Mouse (Mus musculus) adrenal gland, adult 8-10 months (tissue): ENCODE data around the gene Cx3cl1. TPM values are rescaled to one million over a fixed set of nuclear protein-coding genes. Genes with fewer than 3 reads are reported as not detected.

Experiments
- DNase-seq: peaks from one replicate; pipeline ENCODE4 v3.0.0; 2022
- total RNA-seq, 4 experiments: library from RNA; stranded (reverse); gene quantifications; 2 replicates each; pipeline ENCODE4 v1.2.4; 2022

Gene Cx3cl1
- total RNA-seq, 4 experiments from 2014 or later, result 27.2 to 62.7 (median 45.0) TPM

DNA sequence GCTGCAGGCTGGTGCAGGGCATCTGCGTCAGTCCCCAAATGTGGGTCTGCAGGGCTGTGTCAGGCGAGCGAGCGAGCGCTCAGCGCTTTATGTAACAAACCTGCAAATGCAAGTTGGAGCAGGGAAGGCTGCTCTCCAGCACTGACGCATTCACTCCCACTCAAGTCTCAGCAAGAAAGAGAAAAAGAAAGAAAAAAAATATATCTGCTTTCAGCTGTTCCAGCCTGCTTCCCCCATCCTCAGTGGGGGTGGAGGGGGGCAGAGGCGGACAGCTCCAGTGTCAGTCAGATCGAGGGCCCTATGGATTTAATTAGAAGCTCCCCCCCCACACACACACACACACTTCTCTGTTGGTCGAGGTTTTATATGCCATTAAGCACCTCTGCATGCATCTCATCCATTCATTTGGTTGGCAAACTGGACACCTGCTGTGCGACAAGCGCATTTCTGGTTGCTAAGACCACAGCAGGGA lies 1.9 kb downstream of the Cx3cl1 start:
- no peak for DNase-seq

DNA sequence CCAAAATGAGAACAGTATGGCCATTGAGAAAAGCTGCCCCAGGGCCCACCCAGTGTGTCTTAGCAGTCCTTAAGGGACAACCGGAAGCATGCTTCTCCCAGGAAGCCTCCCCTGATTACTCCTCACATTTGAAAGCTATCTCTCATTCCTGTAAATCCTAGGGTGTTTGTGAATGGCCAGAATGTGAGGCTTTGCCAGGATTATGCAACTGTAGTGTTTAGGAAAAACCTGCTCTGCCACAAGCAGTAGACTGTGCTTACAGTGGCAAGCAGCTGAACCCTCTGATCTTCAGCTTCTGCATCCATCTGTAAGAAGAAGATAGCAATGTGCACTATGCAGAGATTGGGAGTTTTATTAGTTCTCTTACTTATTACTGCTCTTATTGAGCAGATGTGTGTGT lies 2.8 kb downstream of the Cx3cl1 start:
- DNase-seq, result no peak

DNA sequence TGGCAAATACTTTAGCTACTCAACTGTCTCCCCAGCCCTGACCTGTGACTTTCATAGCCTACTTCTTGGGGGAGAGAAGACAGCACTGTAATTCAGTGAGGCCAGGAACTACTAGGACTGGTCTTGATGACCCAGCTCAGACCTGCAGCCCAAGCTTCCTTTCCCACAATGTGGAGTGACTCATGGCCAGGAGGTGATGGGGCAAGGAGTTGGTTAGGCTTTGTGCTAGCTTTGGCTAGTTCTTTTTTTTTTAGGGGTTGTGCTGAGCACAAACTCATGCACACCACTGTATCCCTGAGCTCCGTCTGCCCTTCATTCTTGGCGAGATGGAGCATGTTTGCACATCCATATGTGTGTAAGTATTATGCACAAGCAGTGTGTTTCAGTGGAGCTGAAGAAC lies 4.5 kb downstream of the Cx3cl1 start:
- no peak for DNase-seq

DNA sequence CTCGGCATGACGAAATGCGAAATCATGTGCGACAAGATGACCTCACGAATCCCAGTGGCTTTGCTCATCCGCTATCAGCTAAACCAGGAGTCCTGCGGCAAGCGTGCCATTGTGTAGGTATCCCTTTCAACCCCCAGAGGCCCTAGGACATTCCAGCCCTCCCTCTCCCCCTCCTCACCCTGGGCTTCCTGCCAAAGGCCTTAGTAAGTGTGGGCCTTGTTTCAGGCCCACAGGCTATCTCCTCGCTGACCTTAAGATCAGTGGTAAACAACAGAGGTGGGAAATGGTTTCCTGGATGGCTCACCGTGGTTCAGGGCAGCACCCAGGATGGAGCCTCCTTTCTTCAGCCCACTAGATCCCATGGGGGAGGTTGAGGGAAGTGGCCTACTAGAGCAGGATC lies 6.2 kb downstream of the Cx3cl1 start:
- DNase-seq, result no peak

DNA sequence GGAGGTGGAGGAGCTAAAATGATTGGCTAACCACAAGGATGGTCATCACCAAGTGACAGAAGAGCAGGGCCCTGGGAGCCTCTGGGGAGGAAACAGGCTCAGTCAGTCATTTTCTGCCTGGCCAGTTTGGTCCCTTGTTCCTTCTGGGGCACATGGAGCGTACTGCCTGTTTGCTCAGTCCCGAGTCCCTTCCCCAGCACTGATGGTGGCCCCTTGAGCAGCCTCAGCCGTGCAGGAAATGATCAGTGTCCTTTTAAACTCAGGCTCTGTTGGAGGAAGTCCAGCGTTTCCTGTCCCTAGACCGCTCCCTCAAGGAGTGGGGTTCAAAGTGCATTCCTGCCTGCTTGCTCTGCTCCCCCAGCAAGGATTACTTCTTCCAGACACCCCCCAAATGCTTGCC lies 6.7 kb downstream of the Cx3cl1 start:
- no peak for DNase-seq

DNA sequence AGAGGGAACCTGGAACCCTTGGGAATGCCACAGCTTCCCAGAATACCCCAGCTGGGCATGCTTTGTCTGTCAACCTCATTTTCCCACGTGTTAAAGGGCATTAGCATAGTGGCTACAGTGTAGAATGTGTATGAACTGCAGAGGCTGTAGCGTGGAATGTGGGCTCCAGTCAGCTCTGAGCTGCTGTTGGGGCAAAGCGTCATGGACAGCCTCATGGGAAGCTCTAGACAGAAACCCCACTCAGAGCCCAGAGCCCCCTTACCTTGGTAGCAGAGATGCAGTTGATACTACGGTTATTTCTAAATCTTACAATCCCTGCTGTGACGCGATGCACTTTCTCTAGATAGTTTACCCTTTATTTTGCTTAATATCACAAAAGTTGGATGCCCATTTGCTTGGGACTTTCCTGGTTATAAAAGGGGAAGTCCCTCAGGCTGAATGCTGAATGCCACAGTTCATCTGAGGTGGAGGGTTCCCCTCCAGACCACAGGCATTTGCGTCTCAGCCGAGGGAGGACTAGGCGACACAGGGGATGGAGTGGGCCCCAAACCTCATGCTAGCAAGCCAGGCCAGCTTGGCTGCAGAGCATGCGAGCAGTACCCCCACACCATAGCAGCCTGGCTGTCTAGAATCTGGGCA lies 7.2 kb downstream of the Cx3cl1 start:
- DNase-seq, result no peak

DNA sequence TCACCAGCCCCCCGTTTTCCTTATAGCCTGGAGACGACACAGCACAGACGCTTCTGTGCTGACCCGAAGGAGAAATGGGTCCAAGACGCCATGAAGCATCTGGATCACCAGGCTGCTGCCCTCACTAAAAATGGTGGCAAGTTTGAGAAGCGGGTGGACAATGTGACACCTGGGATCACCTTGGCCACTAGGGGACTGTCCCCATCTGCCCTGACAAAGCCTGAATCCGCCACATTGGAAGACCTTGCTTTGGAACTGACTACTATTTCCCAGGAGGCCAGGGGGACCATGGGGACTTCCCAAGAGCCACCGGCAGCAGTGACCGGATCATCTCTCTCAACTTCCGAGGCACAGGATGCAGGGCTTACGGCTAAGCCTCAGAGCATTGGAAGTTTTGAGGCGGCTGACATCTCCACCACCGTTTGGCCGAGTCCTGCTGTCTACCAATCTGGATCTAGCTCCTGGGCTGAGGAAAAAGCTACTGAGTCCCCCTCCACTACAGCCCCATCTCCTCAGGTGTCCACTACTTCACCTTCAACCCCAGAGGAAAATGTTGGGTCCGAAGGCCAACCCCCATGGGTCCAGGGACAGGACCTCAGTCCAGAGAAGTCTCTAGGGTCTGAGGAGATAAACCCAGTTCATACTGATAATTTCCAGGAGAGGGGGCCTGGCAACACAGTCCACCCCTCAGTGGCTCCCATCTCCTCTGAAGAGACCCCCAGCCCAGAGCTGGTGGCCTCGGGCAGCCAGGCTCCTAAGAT lies 7.9 kb downstream of the Cx3cl1 start:
- DNase-seq, result no peak

DNA sequence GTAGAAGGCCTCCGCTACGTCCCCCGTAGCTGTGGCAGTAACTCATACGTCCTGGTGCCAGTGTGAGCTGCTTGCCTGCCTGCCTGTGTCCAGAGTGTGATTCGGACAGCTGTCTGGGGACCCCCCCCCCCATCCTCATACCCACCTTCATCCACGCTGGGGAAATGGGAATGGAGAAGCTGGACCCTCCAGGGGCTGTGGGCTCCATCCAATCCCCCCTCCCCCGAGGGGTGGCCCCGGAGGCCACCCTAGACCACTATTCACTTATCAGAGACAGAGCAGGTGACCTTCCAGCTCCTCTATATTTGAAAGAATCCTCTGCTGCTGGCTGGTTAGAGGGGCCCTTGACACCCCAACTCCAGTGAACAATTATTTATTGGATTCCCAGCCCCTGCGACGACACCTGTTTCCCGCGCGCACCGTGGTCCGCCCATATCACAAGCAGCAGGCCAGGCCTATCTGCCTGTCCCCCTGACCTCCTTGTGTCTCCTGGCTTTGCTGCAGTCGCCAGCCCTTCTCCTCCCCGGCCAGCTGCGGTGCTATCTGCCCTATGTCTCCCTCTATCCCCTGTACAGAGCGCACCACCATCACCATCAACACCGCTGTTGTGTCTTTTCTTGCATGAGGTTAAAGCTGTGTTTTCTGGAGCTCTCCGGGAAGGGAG lies 8.8 kb downstream of the Cx3cl1 start:
- no peak for DNase-seq

DNA sequence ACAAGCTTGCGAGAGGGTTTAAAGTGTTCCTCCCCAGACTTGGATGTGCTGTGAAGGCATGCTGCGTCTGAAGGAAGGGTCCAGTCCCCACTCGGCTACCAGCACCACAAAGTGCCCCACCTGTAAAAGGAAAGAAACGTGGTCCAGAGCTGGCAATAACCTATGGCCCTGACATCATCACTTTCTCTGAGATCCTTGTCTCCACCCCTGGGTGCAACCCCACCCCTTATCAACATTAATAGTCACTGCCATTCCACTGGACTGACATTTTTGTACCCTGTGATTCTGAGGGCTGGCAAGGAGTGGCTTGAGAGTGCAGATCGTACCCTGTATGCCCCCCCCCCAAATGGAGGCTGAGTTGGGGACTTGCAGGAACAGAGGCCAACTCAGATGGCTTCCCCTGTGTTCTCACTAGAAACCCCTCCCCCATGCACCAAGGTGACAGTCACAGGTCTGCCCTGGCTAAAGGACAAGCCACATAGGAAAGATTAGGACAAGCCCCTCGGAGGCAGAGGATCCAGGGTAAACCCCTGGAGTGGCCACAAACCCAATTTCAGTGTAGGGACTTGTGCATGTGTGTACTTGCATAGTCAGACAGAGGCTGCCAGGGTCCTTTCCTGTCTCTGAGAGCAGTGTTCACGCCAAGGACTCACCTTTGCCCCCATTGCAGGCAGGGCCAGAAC lies 9.5 kb downstream of the Cx3cl1 start:
- no peak for DNase-seq

DNA sequence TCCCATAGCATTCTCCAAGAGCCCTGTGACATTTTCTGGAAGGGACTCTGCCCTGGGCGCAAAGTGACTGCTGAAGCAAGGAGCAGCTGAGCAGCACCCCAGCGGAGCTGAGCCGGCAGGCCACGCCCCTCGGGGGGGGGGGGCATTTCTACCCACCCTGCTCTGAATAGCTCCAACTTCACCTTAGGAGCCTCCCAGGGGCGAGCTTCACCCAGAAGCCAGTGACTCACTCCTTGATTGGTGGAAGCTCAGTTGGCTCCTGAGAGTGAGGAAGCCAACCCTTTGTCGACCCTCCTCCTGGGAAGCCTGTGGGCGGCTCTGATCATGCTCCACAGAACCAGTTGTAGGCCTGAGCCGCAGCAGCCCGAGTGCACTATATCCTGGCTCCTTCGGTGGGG lies 10.0 kb downstream of the Cx3cl1 start:
- no peak for DNase-seq

DNA sequence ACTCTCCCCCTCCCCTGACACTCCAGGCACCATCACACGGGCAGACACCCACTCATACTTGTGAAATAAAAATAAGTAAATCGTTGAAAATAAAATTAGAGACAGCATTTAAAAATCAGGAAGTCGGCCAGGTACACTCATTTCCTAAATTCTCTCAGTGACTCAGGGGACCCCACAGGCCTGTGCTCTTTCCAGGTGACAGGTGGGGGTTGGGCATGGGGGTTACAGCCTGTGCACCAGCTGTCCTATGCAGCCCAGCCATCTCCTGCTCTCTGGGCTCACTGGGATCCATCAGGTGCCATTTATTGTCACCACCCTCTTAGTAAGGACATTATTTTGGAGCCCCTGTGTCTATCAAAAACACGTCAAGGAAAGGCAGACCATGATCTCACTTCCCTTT lies 12.1 kb downstream of the Cx3cl1 start:
- DNase-seq, result no peak

DNA sequence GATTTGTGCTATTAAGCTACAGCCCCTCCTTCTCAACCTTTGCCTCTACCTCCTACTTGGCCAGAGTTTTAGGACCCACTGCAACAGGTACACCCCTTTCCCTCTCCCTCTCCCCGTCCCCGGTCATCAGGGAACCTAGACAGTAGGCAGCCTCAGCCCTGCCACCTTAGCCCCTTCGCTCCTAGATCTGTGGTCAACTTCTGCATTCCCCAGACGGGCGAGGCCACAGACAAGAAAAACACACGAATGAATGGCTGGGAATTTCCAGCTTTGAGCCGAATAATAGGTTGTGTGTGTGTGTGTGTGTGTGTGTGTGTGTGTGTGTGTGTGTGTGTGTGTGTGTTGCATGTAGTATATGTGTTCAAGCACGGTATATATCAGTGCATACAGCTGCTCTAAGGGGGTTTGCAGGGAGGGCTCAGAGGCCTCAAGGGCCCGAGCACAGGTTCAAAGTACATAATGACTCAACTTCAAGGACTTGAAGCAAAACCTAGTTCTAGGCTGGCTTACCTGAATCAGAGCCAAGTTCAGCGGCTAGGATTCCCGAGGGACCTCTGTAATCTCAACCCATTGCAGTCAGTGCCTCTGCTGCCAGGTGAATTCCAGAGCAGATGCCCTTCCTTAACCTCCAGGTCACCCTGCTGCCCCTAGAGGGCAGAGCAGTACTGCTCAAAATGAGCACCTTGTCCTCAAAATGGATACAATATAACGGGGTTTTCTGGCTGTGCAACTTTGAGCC lies 13.6 kb downstream of the Cx3cl1 start:
- DNase-seq, result peak; percentile 52

DNA sequence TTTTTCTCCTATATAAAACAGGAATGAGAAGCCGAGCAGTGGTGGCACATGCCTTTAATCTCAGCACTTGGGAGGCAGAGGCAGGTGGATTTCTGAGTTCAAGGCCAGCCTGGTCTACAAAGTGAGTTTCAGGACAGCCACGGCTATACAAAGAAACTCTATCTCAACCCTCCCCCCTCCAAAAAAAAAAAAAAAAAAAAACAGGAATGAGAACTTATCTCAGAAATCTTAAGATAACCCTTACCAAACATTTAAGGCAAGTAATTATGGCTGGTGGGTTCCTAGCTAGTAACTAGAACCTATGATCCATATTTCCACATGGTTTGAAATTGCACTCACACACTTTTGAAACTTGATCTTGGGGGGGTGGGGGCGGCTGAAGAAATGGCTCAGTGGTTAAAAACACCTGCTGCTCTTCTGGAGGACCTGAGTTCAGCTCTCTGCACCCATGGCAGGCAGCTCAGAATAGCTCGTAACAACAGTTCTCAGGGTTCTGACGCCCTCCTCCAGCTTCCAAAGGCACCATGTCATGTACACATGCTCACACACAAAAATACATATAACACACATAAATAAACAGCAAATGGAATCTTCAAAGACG lies 14.3 kb downstream of the Cx3cl1 start:
- no peak for DNase-seq

DNA sequence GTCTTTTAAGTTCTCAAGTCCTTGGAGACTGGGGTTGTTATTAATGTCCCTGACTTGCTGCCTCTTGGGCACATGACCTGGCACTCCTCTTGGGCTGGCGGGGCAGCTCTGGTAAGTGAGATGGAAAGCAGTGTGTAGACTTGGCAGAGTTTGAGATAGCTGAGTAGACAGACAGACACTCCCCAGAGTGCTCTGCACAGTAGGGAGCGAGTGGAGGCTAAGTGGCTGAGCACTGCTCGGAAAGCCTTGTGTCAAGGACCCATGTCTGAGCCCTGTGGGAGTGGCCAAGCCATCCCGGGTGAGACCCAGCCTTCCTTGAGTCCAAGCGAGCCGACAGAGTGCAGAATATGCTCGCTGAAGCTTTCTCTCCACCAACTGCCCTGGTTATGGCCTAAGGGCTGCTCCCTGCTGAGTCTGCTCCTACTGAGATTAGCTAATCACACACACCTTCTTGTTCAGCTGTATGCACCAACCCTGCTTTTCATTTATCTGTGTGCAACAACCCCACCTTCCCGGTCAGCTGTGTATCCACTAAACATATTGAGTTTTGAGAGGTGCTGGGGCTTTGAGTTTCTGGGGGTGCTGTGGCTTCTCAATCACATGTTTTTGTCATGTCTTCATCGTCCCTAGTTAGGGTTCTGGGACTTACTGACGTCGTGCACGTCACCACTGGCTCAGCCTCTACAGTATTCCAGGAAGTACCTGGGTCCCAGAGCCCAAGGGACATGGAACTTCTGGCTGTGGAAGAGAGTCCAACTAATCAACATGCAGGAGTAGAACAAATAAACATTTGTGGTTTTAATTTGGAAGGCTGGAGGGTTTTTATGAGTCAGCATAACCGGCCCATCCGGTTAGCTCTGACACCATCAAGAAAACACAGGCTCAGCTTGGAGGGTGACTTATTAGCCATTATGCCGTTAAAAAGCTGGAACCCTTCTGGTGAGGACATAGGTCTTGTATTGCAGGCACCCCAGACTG lies 16.0 kb downstream of the Cx3cl1 start:
- peak; percentile 60 for DNase-seq

DNA sequence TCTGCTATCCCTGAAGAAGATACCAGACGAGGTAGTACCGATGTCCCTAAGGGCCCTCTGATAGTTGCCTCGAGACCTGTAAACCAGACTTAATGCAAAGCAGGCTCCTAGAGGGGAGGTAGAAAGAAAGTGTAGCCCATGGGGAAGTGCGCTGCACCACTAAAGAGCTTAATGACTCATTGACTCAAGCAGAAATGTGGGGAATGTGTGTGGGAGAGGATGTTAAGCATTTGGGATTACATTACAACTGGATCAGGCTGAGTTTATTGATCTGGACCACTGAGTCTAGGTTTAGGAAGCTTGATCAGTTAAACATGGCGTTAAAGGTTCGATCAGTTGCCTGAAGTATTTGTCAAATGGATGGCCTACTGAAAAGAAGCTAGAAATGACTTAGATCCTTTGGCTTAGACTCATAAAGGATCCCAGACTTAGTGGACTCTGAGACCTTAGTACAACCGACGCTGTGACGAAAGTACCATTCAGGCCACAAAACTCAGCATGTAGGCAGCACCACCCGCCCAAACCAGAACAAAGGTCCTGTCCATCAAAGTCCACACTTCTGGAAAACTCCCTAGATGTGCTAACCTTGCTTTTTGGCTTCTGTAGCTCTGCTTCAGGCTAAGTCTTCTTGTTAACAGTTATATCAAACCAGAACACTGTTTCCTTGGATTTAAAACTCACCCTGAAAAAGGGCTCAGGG lies 17.6 kb downstream of the Cx3cl1 start:
- no peak for DNase-seq

DNA sequence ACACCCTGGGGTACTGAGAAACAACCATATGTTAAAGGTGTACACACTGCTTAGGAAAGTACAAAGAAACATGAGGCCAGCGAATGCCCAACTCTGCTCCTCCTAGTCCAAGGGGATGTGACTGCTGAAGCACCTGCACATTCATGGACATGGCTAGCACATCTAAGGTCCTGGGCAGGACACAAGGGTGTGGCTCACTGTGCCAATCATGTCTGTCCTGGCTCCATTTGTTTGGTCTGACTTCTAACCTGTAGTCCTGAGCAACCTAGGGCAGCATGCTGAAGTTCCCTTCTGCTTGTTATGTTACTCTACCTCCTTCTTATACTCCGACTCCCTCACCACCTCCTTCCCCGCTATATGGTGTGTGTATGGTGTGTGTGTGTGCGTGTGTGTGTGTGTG lies 22.6 kb downstream of the Cx3cl1 start:
- no peak for DNase-seq

DNA sequence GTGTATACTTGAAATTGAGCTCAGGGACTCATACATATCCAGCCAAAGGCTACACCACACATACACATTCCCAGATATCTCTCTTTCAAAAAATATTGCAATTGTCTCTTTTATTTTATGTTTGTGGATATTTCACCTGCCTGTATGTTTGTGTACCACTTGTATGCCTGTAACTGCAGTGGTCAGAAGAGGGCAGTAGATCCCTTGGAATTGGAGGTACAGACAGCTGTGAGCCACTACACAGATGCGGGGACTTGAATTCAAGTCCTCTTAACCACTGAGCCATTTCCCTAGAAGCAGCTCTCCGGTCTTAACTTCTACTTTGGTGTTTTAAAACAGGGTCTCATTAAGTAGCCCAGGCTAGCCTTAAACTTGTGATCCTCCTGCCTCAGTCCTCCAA lies 23.0 kb downstream of the Cx3cl1 start:
- no peak for DNase-seq

DNA sequence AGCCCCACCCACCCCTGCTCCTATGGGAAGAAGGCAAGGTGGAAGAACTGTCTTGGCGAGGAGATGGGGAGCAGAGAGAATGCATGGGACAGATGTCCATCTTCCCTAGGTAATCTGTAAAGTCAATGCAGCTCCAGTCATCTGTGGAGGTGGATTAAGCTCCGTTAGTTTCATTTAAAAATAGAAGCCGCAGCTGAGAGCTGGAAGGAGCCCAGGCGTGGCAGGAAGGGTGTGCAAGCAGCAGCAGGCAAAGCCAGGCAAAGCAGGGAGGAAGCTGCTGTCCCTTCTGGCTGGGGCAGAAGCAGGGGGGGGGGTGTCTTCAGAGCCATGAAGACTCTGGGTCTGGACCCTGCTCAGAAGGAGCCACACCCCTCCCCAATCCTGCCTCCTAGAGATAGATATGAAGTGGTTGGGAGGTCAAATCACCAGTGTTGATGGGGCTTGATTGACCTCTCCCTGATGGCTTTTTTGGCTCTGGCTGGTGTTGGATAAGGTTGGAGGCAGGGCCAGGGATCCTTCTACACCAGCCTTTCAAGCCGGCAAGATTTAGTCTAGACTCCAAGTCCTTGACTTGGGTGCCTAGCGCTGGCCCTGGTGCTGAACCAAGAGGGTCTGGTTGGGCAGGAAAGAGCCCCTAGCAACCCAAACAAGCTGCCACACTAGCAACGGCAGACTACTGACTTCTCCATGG lies 28.6 kb downstream of the Cx3cl1 start:
- no peak for DNase-seq

DNA sequence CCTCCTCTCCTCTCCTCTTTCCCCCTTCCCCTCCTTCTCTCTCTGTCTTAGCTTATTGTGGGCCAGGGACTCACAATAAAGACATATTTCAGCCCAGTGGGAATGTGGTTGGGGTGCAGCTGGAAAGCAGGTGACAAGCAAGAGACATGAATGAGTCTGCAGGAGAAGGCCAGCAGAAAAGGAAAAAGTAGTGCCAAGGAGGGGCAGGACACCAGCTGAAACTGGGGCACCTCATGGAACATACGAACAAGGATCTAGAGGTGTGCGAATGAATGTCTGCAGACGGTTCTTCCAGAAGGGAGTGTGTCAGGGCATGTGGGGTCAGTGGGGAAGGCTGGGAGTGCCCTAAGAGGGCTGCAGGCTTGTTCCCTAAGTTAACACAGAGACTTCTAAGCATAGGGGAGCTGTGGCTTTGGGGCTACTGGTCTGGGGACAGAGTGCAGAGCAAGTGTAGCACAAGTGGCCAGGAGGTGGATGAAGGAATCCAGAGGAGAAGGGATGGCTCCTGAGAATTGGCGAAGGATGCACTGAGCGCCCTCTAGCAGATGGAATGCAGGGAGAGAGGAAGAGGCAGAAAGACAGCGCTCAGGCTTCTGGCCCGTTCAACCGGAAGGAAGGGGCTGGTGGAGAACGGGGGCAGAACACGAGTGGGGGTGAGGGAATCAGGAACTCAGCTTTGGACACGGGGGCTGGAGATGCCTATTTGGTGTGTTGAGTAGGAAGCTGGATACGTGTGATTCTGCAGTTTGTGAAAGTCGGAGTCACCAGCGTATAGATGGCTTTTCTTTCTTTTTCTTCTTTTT lies 29.7 kb downstream of the Cx3cl1 start:
- no peak for DNase-seq
